Mouse (Mus musculus) lung, postnatal 0 days (tissue): ENCODE measurements around the gene Fbxl18.

Experiments used
- CTCF ChIP-seq: IDR thresholded peaks from 2 replicates; pipeline ENCODE4 v1.5.1; 2016; ENCODE audit warnings: antibody characterized with exemption, mild to moderate bottlenecking
- EP300 ChIP-seq: IDR thresholded peaks from 2 replicates; pipeline ENCODE4 v1.6.1; 2016; ENCODE audit warnings: antibody characterized with exemption, mild to moderate bottlenecking, control low read depth

GRCm38 (mm10) chr5:142882471-142882870 is 12.8 kb downstream of the Fbxl18 start:
- TF ChIP-seq EP300: no peak
- no peak for TF ChIP-seq CTCF
